Mouse (Mus musculus) heart, adult 8-10 months (tissue): Measurements from ENCODE around the gene Cdh13. TPM values are rescaled to one million over a fixed set of nuclear protein-coding genes. Genes with fewer than 3 reads are reported as not detected.

Source experiments
- DNase-seq: peaks from one replicate; pipeline ENCODE4 v3.0.0; 2022; ENCODE audit warnings: low spot score
- total RNA-seq, 4 experiments: library from RNA; stranded (reverse); gene quantifications; 2 replicates each; pipeline ENCODE4 v1.2.4; 2022

The Cdh13 gene
- total RNA-seq, 4 experiments from 2014 or later = 189 to 215 (median 197) TPM

DNA sequence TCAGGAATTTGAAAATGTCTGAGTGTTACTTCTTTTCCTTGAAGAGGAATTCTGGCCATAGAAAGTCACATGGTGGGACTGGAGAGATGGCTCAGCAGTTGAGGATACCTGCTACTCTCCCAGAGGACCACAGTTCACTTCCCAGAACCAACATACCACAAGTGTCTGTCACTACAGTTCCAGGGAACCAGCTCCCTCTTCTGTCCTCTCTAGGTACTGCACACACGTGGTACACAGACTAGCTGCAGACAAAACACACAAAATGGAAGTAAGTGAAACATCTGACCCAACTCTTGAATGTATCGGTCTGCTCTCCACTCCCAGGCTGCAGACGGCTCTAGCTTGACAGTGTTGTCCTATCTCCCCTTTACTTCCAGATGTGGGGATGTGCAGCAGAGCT lies 633.0 kb downstream of the Cdh13 start:
- no peak for DNase-seq

DNA sequence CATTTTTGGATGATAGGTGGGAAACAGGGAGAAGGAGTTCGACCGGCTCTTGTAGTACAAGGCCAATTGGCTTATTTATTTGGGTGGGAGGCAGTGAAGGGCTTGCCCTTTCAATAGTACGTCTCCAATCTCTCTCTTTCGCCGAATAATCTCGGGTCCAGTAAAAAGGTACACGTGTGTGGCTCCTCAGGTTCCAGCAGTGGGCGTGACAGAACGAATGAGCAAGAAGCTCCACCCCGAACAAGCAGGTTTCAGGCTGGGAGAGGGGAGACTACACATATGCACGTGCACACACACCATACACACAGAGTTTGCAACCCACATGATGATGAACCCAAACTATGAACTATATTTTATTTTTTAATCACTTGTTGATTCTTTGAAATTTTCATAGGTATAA lies 653.9 kb downstream of the Cdh13 start:
- no peak for DNase-seq

DNA sequence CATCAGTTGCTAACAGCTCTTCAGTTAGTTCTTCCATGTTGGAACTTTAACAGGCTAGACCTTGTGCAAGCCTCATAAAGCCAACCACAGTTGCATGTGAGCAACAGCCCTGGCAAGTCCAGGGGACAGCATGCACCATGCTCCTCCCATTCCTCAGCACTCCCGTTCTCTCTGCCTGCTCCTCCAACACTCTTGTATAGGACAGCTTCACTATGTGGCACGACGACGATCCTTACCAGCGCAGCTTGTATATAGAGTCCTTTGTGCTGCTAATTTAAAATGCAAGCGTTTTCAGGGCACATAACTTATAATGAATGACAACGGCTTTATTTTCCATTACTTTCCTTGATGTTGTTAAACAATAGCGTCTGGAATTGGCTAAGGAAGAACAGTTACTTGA lies 654.5 kb downstream of the Cdh13 start:
- no peak for DNase-seq

DNA sequence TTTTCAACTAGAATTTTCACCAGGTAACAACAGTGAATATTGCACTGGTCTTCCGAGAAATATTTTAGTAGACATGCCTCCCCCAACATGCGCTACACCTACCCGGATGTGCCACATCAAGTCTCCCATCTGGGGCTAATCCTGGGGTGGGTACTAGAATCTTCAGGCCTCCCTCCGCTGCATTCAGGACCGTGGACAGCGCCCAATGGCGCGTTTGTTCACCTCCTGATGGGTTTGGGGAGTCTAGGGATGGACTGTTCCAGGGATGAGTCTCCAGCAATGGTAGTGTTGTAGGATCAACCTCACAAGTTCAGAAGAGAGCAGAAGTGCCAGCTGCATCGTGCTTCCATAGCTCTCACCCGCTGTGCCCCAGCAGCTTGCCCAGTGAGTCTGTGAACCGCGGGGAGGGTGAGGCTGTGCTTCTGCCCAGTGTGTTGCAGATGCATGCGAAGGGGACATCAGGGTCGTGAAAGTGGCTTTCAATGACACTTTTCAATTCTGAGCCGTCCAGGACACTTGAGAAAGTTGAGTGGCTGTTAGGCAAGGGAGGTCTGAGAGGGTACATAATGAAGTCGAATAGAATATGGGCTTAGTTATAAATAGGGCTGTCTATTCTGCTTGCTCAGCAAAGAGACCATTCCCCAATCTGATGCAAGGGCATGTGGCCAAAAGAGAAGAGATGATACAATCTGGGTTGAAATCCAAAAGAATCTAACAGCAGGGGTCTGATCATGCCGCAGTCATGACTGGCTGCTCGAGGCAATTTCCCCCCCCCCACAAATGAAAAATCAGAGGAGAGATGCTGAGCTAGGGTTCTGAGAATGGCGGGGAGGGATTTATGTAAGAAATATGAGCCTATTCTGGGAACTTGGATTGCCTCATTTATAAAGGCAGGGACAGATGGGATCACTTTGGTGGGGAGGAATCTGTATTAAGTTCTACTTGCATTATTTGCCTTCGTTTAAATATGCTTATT lies 668.5 kb downstream of the Cdh13 start:
- no peak for DNase-seq

DNA sequence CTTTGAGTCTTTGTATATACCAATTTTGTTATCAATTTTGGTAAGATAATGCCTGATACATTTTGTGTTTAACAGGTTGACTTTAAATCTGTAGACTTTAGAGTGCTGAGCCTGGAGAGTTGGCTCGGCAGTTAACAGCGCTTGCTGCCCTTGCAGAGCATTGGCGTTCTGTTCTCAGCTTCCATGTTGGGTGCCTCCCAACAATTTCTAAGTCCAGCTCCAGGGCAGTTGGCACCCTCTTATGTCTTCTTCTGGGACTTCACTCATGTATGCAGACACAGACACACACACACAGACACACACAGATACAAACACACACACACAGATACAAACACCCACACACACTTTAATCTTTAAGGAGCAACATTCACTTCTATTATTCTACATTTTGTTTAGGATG lies 672.6 kb downstream of the Cdh13 start:
- DNase-seq = no peak

DNA sequence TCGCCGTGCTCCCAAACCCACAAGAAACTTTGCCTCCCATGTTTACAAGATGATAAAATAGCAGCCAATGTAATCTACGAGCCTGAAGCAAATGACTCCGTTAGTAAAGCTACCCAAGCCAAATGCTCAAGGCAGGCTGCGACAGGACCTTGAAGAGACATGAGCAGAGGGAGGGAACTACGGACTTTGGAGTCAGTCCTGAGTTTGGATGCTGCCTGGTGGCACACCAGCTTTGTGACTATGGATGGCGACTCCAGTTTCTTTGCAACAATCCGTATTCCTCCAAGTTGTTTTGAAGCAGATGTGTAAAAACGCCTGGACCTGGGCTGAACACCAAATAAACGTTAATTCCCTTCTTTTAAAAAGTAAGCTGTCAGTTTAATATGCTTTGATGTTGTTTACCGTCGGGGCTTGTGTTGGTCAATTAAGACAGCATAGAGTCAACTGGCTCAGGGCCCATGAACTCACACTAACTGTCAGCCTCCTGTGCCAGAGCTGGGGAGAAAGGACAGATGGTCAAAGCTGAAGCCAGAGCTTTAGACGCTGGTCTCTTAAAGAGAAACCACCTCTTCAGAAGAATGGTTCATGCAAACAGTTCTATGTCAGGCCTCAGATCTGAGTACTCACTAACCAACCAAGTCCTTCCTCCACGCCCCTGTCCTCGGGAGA lies 678.5 kb downstream of the Cdh13 start:
- DNase-seq = no peak

DNA sequence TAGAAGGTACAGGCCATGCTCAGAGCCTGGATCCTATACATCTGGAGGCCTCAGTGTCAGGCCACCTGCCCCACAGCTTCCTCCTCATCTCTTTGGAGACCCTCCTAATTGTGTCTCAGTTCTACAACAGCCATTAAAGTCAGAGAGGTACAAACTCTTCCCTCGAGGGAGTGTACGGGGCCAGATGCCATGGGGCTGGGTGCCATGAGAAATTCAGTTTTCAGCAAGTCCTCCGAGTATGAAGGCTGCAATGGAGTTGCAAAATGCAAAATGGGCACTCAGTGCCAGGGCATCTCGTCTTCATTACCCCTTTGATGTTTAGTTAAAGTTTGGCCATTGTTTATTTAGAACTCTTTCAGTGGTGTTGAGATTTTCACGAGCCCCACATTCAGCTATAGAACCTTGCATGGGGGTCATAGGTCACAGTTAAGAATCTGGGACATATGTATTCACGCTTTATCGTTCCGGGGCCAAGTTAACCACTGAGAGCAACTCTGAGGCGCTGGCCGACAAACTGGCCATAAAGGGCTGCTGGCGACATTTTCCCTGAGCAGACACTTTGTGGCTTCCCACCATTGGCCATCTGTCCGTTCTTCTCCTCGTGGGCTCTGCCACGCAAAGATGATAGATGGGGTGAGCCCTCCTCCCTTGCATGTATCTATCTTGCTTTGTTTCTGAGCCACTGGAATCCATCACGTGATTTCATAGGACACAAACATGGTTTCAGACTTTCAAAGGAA lies 681.7 kb downstream of the Cdh13 start:
- DNase-seq = no peak

DNA sequence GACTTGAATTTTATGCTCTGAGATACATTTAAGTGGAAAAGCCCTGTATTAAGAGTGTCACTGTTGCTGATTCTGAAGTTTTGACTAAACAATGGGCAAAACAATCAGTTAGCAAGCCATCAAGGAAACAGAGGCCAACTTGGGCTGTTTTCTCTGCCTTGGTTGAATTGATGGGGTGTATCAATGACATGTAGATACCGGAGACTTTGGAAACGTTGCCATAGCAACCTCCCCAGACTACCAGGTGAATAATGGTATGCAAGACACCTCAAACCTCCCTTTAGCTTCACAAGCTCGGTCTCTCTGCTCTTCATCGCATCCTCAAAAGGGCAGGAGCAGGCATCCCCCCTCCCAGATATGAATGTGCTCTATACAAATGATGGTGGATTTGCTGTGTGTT lies 685.4 kb downstream of the Cdh13 start:
- DNase-seq = no peak

DNA sequence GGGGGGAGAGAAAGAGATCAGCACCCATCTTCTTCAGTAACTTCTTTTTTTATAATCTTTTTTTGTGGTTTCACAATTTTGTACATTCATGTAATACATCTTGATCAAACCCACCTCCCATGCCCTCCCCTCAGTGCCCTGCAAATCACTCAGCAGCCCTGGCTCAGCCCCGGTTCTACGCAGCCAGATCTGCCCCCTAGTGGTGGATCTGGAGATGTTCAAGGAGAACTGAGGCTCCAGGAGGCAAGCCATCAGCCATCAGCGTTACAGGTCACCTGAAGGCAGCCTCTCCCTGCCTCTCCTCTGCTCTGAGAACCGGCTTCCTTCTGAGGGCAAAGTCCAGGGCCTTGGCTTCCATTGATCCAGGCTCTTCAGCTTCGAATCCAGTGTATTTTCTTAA lies 696.3 kb downstream of the Cdh13 start:
- DNase-seq = no peak

DNA sequence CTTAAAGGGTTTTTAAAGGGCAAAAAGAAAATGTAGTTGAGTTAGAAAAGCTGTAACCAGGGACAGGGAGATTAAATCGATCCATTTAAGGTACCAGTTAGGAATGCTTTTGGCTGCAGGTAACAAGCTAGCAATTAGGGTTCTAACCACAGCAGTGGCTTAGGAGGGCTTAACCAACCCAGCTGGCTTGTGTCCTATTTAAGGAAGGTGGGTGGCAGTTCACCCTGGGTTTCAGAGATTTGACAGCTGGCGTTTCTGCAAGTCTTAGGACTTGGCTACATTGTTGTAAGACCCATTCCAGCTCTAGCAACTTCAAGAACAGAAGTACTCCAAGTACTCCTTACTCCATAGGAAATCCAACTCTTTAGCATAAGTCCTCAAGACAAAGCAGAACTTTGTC lies 700.2 kb downstream of the Cdh13 start:
- DNase-seq = no peak

DNA sequence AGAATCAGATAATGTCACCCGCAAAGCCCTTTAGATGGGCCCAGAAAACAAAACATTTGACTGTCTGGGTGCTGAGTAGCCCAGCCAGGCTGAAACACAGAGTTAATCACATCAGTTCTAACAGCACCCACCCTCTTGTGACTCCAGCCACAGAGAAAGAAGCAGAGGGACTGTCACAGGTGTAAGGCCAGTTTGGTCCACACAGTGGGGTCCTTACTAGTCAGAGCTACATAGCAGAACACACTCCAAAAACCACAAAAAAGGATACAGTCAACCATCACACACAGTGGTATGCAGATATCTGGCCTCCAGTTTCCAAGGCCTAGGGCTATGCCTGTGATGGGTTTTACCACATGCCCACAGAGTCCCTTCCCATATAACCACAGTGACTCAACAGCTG lies 703.3 kb downstream of the Cdh13 start:
- DNase-seq = no peak

DNA sequence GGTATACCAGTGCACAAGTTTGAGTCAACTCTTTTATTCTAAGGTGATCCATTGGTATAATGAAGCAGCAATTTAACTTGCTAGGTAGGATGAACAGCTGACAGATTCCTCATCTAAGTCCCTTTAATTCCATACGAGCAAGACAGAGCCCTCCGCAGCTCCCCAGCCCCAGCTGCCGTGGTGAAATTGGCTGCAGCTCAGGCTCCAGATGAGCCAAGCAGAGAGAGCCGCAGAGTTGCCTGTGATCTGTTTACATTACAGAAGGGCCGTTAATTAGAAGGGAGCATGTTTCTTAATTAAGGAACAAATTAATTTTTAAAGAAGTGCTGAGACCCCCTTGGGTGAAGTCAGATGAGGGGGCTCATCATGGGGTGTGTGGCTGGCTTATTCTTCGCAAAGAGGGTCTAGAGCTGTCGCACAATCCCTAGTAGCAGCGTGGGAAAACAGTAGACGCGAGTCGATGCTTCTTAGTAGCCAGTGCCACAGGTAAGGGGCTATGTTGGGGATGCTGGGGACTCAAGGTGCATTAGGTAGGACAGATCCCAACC lies 712.2 kb downstream of the Cdh13 start:
- no peak for DNase-seq

DNA sequence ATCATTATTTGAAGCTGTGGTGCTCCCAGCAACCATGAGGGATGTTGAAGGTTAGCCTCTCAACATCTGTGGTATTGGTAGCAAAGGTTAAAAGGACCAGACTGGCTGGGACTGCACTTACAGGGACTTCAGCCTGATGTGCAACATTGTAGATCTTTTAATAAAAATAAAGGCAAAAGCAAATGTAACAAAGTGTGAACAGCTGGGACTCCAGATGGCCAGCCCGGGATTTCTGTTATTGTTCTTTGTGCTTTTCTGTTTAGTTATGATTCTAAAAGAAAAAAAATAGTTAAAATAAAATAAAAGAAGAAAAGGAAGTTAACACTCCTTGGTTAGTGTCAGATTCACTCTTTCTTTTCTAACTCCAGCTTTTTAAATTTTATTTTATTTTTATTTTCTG lies 717.1 kb downstream of the Cdh13 start:
- no peak for DNase-seq

DNA sequence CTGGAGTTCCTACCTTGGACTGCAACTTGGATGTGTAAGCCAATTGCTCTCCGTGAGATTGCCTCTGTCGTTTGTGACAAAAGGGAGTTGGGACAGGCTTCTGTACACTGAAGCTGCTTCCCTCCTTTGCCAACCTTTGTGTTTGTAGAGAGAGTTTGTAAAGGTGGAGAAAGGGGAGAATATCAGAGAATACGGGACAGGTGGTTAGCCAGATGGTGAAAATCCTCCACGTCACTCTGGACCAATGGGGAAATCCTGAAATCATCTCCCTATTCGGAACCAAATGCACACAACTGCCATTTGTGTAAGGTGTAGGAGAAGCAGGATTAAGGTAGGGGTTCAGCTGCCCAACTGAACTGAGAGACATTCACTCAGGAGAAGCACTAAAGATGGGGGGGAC lies 721.3 kb downstream of the Cdh13 start:
- no peak for DNase-seq

DNA sequence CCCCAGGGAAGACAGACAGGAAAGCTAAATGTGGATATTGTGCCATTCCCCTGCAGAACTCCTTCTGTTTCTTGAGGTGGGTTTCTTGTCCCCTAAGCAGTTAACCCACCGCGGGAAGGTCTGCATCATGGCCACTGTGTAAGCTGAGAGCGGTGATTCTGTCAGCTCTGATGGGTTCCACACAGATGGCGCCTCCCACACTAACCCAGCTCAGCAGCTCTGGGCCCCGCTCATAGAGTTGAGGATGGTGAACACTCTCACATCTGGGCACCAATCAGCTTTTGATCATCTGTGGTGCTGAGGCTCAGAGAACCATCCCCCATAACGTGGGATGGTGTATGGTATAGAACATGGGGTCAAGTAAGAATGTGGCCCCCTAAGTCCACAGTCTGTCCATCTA lies 735.1 kb downstream of the Cdh13 start:
- no peak for DNase-seq

DNA sequence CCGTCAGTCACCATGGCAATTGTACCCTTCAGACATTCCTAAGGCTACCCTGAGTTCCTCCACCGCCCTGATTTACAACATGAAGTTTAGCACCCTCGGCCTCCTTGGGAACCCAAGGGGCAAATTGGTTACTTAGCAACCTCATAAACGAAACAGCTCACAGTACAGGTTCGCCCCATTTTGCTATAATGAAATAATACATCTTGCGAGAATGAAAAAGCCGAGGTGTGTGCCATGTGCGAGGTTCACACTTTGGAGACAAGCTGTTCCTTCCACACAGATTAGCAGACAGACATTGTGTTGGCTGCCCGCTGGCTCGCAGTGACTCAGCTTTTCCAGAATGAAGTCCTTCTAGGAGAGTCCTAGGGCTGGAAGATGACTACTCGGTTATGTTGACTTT lies 737.2 kb downstream of the Cdh13 start:
- DNase-seq = no peak

DNA sequence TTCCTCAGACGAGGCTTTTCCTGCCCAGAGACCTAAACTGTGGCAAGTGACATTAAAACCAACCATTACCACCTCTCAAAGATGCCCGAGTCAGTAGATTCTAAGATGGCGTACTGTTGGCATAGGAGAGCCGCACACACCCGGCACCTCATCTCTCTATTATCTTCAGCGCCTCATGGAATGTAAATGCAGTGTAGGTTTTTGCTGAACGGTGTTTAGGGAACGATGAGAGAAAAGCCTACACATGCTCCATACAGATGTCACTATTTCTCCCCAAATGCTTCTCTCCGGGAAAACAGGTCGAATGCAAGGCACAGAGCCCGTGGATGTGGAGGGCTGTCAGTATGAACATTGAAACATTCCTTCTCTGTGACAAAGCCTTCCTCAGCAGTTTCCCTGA lies 737.9 kb downstream of the Cdh13 start:
- no peak for DNase-seq

DNA sequence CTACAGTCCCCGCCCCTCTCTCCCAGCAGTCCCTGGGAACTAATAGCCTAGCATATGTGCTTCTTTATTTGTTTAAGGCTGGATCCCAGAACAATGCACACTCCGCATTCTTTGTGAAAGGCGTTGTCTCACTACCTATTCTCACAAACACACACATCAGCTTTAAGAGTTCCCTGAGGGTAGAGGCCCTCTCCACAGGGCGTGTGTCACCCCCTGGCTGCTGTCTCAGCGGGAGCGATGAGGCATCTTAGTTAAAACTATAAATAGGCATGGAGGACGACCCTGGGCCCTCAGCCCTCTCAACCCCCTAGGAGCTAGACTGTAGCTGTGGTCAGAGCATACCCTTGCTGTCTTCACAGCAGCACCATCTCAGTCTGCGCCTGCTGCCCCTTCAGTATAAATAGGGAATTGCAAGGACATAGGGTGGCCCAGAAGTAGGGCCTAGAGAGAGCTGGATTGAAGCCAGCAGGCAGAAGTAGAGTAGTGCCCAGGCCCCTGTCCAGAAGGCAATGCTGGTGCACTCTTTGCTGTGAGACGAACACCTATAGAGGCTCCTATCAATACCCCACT lies 738.9 kb downstream of the Cdh13 start:
- DNase-seq = no peak

DNA sequence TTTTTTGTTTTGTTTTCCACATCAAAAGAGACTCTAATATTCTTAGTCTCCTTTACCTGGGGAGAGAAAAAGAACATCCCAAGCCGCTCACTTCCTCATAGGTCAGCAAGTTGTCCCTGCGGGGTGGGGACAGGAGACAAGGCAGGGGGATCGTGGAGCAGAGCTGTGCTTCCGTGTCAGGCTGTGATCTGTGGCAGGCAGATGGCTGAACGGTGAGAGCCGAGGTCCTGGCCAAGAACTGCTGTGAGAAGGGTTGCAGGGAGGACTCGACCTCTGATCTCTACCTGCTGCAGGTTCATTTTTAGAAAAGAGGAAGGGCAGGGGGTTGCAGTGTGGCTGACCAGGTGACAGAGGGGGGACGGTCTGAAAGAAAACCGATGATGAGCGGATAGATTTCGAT lies 749.9 kb downstream of the Cdh13 start:
- no peak for DNase-seq

DNA sequence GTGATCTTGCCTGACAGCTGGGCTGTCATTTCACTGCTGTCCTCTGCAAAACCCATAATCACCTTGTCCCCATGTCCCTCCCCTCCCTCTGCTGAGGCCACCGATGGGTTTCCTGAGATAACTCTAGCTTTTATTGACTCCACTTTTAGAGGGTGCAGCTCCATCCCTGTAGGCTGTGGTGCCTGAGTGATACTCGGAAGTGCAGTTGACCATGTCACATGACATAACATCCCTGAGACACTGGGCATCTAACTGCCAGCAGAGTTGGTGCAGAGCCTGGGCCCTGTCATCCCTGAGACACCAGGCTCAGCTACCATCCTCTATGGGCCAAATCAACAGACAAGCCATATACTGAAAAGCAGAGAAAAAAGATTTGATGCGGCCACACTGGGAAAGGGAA lies 750.5 kb downstream of the Cdh13 start:
- DNase-seq = no peak

DNA sequence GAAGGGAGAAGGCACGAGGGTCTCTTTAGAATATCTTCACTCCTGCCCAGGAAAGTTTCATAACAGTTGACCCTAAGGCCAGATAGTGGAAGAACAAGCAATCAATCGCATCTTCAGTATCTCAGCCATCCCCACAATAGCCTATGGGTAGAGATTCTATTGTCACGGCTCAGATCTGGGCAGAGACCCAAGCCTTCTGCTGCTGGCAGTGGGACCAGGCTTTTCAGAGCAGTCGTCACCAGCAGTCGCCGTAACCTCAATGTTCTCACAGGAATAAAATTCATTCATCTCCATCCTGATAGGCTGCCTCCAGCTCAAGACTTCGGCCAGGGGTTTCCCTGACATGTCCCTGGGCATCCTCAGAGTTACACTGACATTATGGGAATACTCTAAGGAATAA lies 751.6 kb downstream of the Cdh13 start:
- DNase-seq = no peak

DNA sequence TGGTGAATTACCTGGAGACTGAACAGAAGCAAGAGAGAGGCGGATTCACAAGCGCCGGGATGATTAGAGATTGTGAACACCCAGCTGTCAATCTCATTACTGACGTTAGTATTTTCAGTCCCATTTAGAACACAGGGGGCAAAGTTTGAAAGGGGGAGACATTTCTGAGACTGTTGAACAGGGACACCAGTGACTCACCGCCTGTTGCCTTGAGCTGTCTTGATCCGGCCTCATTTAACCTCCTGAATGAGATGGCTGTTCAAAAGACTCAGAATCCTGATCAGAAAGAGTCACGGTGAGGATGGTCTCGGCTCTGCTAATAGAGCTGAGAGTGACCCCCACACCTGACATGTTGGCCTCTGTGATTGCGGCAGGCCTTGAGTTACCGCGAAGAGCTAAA lies 754.0 kb downstream of the Cdh13 start:
- no peak for DNase-seq
